Mouse (Mus musculus): ENCODE measurements around the gene Mcoln3.

Gene Mcoln3

DNA sequence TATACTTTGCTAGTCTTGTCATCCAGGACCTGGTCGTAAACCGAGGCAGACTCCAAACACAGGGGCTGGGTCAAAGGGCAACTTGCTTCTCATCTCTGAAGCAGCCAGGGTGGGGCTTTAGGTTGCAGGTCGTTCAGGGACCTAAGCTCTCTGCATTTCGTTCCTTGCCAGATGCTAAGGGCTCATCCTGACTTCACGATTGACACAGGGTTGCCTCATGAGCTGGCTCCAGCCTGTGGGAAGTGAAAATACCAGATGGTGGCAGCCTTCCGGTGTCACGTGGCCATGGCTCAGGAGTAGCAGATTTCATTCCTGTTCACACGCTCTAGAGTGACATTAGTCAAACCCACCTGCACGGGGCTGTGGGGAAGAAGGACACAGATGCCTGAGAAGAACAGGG lies 17.6 kb downstream of the Mcoln3 start:
- DNase-seq (ENCODE audit: low read depth, low spot score), result no peak

DNA sequence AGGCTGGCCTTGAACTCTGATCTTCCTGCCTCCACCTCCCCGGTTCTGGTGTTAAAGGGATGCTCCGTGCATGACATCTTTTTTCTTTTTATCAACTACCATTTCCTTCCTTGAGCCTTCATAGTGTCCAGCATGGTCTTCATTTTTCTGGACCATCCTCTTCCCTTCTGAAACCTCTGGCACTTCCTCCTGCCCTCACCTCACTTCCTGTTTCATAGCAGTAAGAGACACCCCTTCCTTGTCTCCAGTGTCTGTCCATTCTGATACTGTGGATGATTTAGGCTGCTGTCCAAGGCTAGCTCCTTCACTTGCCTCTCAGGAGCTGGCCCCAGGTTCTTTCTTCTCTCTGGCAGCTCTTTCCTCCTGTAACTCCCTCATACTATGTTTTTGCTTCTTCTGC lies 18.2 kb downstream of the Mcoln3 start:
- DNase-seq (ENCODE audit: low read depth, low spot score), result no peak

DNA sequence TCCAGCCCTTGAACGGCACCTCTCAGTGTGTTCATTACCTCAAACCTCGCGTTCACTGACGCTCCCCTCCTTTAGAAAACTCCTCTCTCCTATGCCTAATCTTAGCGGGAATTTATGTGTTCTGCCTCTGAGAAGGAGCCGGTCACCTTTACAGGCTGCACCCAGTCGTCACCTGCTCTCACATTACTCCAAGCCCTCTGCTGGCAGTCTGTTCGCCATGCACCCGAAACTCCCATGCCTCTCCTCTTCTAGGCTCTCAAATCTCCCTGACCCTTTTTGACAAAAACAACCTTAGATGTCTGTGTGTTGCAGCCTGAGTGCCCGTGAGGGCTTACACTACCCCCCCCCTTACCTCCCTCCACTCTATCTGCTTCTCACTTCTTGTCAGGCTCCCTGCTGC lies 19.2 kb downstream of the Mcoln3 start:
- DNase-seq (ENCODE audit: low read depth, low spot score), result no peak

DNA sequence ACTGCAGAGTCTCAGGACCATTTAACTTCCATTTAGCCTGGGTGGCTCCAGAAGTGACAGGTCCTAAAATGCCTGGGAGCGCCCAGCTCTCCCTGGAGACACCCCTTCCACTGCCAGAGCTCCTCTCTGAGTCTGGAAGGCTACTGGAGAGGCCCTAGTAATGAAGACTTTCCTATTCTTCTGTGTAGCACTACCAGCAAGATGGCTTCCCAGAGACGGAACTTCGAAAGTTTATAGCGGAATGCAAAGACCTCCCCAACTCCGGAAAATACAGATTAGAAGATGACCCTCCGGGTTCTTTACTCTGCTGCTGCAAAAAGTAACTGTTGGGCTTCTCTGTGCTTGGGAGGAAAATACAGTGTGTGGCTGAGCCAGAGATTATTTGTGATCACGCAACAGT lies 23.0 kb downstream of the Mcoln3 start:
- no peak for DNase-seq (ENCODE audit: low read depth, low spot score)

DNA sequence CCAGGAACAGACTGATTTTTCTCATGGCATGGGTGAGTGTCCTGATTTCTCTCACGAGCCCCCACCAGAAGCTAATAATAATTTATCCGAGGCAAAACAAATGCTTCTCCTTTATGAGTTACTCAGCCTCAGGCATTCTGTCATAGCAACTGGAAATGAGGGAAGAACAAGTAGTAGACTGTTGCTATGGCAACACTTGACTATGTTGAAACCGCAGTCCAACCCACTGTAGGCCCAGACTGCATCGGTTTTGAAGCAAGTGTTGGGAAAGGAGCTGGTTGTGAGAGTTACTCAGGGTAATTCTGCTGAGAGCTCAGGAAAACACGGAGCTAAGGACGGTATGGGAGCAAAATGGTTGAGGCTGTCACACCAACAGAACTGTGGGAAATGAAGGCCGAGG lies 25.3 kb downstream of the Mcoln3 start:
- DNase-seq (ENCODE audit: low read depth, low spot score), result no peak

DNA sequence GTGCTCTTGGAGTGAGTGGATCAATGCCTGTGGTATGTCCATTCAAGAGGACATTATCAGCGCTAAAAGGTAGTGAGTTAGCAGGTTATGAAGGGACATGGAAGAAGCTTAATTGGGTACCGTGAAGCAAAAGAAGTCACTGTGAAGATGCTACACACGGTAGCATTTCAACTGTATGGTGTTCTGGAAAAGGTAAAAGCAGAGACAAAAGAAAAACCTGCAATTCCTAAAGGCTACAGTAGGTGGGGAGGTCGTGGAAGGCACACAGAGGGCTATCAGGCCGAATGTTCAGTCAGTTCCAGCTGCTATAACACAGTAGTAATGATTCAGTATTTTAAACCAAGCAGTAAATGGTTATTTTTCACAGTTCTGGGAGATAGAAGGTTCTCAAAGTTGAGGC lies 28.3 kb downstream of the Mcoln3 start:
- DNase-seq (ENCODE audit: low read depth, low spot score), result no peak

DNA sequence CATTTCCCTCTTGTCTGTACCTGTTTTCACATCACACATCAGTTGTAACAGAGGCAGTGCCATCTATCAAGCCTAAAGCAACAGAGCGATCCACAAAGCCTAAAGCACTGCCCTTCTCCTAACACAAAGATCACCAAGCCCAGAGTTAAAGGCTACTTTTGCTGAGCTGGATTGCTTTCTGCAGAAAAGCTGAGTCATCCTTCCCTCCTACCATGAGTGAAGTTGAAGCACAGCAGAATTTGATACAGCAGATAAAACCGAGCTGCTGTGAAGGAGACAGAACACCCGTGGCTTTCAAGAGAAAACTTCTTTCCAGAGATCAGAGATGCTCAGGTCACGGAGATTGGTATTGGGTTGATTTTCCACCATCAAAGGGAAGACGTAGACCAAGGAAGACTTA lies 28.9 kb downstream of the Mcoln3 start:
- no peak for DNase-seq (ENCODE audit: low read depth, low spot score)

DNA sequence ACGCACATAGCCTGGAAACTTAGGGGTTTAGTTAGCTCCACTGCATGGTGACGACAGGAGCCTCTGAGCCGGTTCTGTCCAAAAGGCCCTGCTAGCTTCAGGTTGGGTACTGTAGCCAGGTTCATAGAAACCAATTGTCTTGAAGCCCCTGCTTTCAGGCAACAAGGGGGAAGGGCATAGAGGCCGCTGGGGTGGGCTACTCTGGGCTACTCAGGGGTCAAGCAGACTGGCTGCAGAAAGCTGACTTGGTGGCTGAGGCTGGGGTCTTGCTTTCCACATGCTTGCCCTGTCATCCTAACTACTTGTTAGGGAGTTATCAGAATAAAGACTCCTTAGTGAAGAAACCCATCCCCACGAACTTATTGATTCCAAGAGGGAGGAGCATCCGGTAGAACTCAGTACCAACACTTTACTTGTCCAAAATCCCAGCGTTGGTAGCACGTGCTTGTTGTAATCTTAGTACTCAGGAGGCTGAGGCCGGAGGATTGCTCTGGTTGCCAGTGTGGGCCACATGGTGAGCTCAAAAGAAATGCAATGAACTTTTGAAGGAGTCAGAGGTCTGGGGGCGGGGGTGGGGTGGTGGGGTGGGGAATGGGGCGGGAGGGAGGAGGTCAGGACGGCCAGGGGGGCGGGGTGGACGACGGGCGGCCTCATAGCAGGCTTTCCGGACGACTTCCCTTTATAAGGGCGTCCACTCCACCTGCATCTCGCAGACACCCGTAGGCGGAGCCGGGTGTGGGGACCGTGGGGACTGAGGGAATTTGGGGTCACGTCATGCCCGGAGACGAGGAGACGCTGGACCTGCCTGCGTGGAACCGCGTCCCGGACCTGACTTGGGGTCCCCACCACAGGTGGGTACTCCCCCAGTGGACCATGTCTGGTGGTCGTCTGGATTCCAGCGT lies 32.2 kb downstream of the Mcoln3 start, which contains the start of gene Mcoln2:
Mcoln2 (plus strand) TSS at position 678 of the 902 bp plus-strand sequence.
- no peak for DNase-seq (ENCODE audit: low read depth, low spot score)

DNA sequence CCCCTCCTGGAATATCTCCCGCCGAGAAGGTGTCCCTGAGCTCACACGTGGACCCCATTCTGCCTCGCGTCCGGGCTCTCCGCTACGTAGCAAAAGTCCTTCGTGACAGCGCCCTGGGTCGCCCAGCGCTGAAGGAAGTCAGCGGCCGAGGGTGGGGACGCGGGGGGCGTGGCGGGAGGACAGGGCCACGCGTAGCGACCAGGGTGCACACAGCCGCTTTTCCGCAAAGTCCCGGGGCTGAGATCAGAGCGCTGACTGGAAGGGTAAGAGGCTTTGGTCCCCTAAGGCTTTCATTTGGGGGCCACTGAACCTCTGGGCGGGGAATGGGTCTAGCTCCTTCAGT lies 32.8 kb downstream of the Mcoln3 start:
- DNase-seq (ENCODE audit: low read depth, low spot score), result no peak

DNA sequence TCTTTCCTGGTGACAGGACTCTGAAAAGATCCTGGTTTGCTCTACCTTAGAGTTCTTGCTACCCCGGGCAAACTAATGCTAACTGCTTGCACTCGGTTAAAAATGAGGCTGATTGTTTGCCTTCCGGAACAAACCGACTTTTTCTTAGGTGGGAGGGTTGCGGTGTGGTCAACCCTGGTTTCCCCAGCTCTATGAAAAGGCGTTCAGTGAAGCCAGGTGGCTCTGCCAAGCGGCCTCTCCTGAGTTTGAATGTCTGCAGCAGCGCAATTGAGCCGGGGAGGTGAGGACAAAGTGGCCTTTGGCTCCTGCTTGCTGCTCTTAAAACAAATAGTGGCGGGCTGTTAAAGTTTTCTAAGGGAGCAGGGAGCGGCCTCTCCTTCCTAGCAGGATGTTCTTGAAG lies 33.3 kb downstream of the Mcoln3 start:
- DNase-seq (ENCODE audit: low read depth, low spot score), result no peak

DNA sequence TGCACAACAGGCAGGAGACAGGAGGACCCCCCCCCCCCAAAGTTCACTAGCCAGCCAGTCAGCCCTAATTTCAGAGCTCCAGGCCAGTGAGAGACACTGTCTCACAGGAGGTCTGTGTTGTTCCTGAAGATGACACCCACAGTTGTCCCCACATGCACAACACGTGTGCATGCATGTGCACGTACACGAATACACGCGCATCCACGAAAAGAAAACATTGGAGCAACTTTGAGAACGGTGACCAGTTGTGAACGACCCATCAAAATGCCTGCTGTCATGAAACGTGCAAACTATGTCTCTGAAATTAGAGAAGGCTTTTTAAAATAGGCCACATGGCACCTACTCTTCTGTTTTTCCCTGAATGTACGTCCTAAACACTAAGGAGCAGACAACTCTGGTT lies 34.1 kb downstream of the Mcoln3 start:
- no peak for DNase-seq (ENCODE audit: low read depth, low spot score)

DNA sequence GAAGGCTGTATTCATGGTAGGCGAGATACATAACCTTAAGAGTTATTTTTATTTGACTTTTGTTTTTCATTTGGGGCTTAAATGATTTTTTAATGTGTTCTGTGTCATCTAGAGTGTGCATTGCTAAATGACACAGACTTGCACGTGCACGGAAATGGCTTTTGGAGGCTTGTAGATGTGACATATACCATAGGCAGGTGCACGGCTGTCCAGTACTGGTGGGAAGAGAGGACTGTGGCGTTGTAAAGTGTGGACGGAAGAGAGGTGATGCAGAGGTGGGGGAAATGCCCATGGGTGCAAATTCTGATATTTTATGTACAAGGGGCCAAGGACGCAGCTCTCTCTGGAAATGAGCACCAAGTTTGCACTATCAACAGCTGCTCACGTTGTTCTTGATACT lies 34.5 kb downstream of the Mcoln3 start:
- DNase-seq (ENCODE audit: low read depth, low spot score), result no peak

DNA sequence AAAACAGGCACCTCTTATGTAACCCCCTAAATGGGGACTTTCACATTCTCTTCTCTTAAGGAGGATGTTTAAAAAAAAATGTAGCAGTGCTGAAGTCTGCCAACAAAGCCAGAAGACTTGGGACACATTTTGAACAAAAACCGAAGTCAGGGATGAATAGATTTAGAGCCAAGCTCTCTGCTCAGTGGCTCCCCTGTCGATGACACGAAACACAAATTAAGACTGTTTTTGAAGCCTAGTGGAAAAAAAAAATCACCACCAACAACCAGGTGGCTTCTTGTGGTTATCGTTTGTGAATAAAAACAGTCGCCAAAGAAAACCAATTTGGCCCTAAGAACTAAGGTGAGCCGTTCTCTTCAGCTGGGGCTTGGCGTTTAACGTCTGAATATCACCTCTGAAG lies 35.1 kb downstream of the Mcoln3 start:
- DNase-seq (ENCODE audit: low read depth, low spot score), result no peak

DNA sequence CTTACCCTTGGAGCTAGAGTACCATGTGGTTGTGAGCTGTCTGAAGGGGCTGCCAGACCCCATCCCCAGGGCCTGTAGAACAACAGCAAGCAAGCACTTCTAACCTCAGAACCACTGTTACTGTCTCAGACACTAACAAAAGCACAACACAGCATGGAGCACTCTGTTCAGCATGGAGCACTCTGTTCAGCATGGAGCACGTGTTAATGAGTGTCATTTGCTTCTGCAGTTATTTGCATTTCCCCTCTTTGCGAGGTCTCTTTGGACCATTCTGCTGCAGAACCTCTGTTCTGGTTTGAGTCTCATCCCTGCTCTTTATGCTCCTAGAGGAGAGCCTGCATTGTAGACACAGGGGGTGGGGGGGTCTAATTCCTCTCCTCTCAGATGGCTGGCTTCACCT lies 35.7 kb downstream of the Mcoln3 start:
- no peak for DNase-seq (ENCODE audit: low read depth, low spot score)

DNA sequence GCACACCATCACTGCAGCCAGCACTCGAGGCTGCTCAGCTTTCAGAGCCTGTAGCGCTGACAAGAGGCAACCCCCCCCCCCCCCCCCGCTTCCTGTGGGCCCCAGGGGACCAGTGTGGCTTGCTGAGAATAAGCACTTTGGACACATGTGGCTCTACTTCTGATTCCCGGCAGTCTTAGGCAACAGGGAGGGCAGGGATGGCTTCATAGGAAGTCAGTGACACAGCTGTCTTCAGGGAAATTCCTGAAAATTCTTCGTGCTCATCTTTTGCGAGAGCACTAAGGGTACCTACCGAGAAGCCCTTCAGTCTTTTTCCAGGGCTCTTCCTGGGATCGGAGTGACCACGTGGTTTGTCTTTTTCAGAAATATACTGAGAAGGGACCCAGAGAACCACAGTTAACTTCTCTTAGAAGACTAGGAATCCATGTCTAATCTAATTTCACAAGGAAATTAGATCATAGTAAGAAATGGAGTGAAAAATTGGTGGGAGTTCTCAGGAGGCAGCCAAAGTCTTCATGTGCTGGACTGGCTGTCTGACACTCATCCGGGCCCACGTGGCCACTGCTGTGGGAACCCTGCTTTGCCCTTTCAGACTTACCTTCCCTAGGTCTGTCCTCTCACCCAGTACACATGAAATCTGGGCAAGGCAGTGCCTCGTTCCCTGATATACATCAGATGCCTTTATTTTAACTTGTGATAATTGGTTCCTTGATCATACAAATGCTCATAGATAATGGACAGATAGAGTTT lies 36.8 kb downstream of the Mcoln3 start:
- DNase-seq (ENCODE audit: low read depth, low spot score), result no peak

DNA sequence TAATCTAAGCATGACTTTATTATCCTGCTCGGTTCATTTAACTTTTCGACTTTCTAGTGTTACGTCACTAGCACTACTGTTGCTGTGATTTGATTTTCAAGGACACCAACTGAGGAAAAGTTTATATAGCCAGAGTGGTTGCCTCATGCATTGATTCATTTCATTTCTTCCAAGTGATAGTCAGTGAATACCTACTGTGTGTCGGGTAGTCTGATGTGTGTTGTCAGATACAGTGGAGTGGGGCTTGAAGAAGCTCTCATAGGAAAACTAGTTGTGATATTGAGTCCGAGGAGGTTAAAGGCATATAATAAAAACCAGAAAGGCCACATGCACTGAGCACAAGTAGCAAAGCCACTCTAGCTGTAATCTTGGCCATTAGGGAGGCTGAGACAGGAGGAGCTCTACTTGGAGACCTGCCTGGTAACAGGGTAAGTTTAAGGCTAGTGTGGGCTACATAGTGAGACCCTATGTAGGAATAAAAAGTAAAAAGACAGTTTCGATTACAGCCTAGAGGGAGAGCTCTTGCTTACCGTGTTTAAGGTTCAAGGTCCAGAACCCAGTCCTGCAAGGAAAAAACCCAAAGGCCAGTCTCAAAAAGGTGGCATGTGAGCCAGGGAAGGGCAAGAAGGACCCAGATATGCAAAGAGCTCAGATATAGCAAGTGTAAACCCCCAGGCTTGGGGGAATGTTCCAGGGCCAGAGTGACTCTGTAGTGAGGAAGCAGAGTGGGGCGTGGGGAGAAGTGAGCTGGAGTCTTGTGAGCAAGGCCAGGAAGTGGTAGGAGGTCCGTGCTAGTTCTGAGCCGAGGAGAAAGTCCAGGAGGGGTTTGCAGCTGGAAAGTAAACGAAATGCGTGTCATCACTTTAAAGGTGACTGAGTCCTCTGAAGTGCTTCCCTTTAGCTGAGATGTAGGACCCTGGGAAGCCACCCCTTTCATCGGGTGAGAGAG lies 38.7 kb downstream of the Mcoln3 start:
- no peak for DNase-seq (ENCODE audit: low read depth, low spot score)

DNA sequence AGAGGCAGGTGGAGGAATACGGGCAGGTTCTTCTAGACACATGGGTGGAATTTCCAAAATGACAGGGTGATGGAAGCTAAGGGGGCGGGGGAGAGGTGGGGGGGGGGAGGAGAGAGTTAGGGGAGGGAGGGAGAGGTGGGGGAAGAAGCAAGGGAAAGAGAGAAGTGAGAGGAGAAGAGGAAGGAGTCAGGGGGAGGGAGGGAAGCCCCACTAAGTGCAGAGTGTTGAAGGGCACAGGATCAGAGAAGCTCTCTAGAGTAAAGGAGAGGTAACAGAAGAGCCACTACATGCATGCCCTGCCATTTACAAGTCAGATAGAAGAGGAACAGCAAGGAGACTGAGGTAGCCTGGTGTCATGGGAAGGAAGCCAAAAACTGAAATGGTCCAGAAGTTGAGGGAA lies 39.6 kb downstream of the Mcoln3 start:
- no peak for DNase-seq (ENCODE audit: low read depth, low spot score)

DNA sequence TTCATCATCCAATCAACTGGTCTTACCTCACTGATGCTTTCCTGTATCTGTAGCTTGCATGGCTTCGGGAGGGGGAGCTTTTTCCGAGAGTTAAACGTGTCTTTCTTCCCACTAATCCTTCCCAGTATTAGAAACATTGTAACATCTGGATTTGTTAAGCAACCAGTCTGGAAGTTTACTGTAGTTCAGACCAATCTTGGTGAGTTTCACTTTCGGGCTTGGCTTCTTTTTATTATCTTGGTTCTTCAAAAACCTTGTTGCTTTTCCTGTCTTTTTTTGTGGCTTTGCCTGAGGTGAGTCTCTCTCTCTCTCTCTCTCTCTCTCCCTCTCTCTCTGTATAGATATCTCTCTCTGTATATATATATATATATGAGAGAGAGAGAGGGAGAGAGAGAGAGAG lies 40.8 kb downstream of the Mcoln3 start:
- DNase-seq (ENCODE audit: low read depth, low spot score), result no peak

DNA sequence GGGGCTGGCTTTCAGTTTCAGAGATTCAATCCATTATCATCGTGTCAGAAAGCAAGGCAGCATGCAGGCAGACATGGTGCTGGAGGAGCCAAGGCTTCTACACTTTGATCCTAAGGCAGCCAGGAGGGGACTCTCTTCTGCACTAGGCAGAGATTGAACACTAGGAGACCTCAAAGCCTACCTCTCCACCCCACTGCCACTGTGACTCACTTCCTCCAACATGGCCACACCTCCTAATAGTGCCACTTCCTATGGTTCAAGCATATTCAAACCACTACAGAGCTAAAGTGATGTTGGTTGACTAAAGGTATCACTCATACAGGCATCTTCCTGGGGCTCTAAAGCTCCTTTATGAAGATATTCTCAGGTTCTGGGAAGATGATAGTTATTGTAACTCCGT lies 42.1 kb downstream of the Mcoln3 start:
- no peak for DNase-seq (ENCODE audit: low read depth, low spot score)

DNA sequence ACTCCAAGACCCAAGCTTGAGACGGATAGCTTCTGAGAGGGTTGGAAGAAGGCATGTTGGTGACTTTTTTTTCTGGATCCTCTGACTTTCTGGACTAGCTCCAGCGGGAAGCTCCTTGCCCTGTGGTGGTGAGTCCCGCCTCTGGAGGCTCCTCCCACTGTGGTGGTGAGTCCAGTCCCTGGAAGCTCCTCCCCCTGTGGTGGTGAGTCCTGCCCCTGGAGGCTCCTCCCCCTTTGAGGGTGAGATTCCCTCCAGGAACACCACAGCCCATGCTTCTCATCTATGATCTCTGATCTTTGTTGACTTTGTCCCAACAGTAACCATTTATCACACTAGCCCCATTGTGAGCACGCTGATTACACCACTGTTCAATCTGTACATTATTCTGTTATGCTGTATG lies 44.9 kb downstream of the Mcoln3 start:
- DNase-seq (ENCODE audit: low read depth, low spot score), result no peak

DNA sequence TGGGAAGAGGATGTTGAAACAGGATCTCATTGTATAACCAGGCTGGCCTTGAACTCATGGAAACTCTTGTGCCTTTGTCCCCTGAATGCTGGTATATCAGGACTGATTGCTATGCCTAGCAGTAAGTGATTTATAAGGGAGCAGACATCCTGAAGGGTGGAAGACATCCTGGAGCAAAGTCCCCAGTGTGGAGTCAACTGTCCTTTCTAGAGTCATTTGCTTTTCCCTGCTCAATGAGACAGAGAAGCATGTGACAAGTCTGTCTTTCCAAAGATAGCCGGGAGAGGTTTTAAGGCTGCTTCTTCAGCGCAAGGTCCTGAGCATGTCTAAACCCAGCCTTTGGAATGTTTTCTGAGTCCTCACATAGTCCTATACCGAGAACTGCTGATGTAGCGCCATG lies 52.1 kb downstream of the Mcoln3 start:
- DNase-seq (ENCODE audit: low read depth, low spot score), result no peak

DNA sequence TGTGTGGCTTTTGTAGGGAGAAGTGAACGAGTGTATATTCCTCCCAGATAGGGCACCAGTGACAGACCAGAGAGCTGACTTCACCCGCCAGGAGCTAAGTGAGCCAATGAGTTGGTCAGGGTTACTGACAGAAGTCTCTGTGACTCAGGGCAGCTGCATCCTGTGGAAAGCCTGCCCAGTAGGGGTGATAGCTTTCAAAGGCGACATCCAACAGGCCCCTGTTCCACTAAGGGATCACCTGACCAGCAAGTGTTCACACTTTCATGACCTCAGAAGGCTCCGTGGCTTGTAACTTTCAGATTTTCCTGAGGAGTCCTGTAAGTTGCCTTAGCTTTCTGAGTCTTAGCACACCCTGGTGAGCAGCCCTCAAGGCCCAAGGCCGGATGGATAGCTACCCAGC lies 55.8 kb downstream of the Mcoln3 start:
- no peak for DNase-seq (ENCODE audit: low read depth, low spot score)
